14 mouse cellular contexts compared by ENCODE assay signal in genomic region chr7:133056924-133057323, GRCm38 (mm10).
"Had no signal": no experiment of that assay in that cellular context is flagged by ENCODE, and none has a peak within 500 bp of the region (broad histone marks: within the 10 kb centered on the region; RNA-seq: fewer than 3 reads in every experiment).

No protein-coding gene starts in this region.

- H3K36me3 ChIP-seq: liver, embryonic 13.5 days had no signal

- H3K9me3 ChIP-seq: liver, embryonic 13.5 days; megakaryocyte, embryonic 14.5 days; midbrain, embryonic 10.5 days; midbrain, embryonic 13.5 days had no signal

- DNase-seq: layer of hippocampus, adult 9-11 months; liver, embryonic 13.5 days; lung, adult 2 months; lung, postnatal 14 days; thymus, adult 18-20 months; thymus, postnatal 36 days had no signal

- H3K9ac ChIP-seq: liver, embryonic 13.5 days; midbrain, embryonic 13.5 days had no signal

- H3K4me1 ChIP-seq: liver, embryonic 13.5 days had no signal

- H3K4me2 ChIP-seq: liver, embryonic 13.5 days; midbrain, embryonic 13.5 days had no signal

- ATAC-seq: intestine, postnatal 0 days; midbrain, embryonic 13.5 days; midbrain, embryonic 16.5 days had no signal

- H3K27me3 ChIP-seq: liver, embryonic 13.5 days; megakaryocyte, embryonic 14.5 days; midbrain, embryonic 13.5 days had no signal

- H3K4me3 ChIP-seq: layer of hippocampus, adult 2 months; liver, embryonic 13.5 days; megakaryocyte, embryonic 14.5 days; midbrain, embryonic 10.5 days; midbrain, embryonic 13.5 days; myocyte had no signal

- H3K27ac ChIP-seq: layer of hippocampus, adult 2 months; liver, embryonic 13.5 days; macrophage; midbrain, embryonic 10.5 days; midbrain, embryonic 13.5 days had no signal
